Mouse (Mus musculus): ENCODE data around the gene Slc26a3. TPM values are rescaled to one million over a fixed set of nuclear protein-coding genes. Genes with fewer than 3 reads are reported as not detected.

The Slc26a3 gene
- total RNA-seq (2014; rRNA removed), result 0.18 TPM in 1 of 2 replicates, not detected in the other
- 0.05 and 0.08 TPM in 2 replicates for polyA plus RNA-seq (2015; fragmentation: Nextera tagmentation; extraction: Ambion mirVana)

GRCm38 (mm10) chr12:31390571-31390970 lies at the start of gene Slc26a3:
Gene Slc26a3, plus strand, starts transcription at chr12:31390871.
- Histone ChIP-seq H3K4me2 (ENCODE audit: low read depth, low read length) (no peak within 1 kb of the TSS), H3K4me1 (ENCODE audit: insufficient read depth, low read length) (no peaks in the 10 kb centered on the region), H3K27me3 (ENCODE audit: insufficient read depth, low read length) (no peaks in the 10 kb centered on the region), H3K9me3 (ENCODE audit: low read length) (no peaks in the 10 kb centered on the region), H3K4me3 (ENCODE audit: low read length) (no peak within 1 kb of the TSS), H3K9ac (replicated peaks; ENCODE audit: low read length) (no peak within 1 kb of the TSS), H3K27ac (no peak within 1 kb of the TSS), H3K36me3 (ENCODE audit: insufficient read depth, low read length) (no peaks in the 10 kb centered on the region)
- ATAC-seq (no peak), DNase-seq (ENCODE audit: low spot score) (no peak)
- TF ChIP-seq CTCF (IDR thresholded peaks at IDR 0.05; ENCODE audit: low read depth), result no peak
- WGBS, result 77% methylated on average over 3 of the region's 3 CpGs

- H3K27ac ChIP-seq, result peak overlapping the region; percentile 82; the same call in 1 of the 2 replicates
- peak overlapping the region; percentile 100 for H3K4me3 ChIP-seq (ENCODE audit: low read length)
- no peaks in the 10 kb centered on the region for H3K9me3 ChIP-seq (ENCODE audit: low read length)
- no peaks in the 10 kb centered on the region for H3K27me3 ChIP-seq (ENCODE audit: insufficient read depth, low read length)
- 0 out of 2 replicates have a peak, but pooled peaks cover 4% of the 10 kb centered on the region for H3K36me3 ChIP-seq (ENCODE audit: insufficient read depth, low read length)
- H3K4me2 ChIP-seq (ENCODE audit: low read depth, low read length), result peak overlapping the region; percentile 89
- DNase-seq (ENCODE audit: low spot score), result no peak
- no peak for TF ChIP-seq CTCF (IDR thresholded peaks at IDR 0.05; ENCODE audit: low read depth)
- H3K9ac ChIP-seq (replicated peaks; ENCODE audit: low read length), result peak overlapping the region; percentile 92
- ATAC-seq, result no peak
- H3K4me1 ChIP-seq (ENCODE audit: insufficient read depth, low read length), result no peaks in the 10 kb centered on the region; the same call in 1 of the 2 replicates
- WGBS, result 31% methylated on average over 15 of the region's 15 CpGs
Observed at GRCm38 (mm10) chr12:31350191-31350943, 40.3 kb upstream of the Slc26a3 start.

GRCm38 (mm10) chr12:31350944-31351928 lies 39.4 kb upstream of the Slc26a3 start, which contains the start of gene Dld:
Gene Dld, minus strand, starts transcription at chr12:31351453.
- no peaks in the 10 kb centered on the region for H3K9me3 ChIP-seq (ENCODE audit: low read length)
- peak within 1 kb of the TSS; percentile 82 for H3K27ac ChIP-seq
- peak; percentile 30; the same call in 1 of the 2 replicates for TF ChIP-seq CTCF (IDR thresholded peaks at IDR 0.05; ENCODE audit: low read depth)
- 6% methylated on average over 57 of the region's 66 CpGs for WGBS
- H3K4me1 ChIP-seq (ENCODE audit: insufficient read depth, low read length), result no peaks in the 10 kb centered on the region; the same call in 1 of the 2 replicates
- ATAC-seq (peak; percentile 100), DNase-seq (ENCODE audit: low spot score) (peak; percentile 98)
- no peaks in the 10 kb centered on the region for H3K27me3 ChIP-seq (ENCODE audit: insufficient read depth, low read length)
- peak within 1 kb of the TSS; percentile 100 for H3K4me3 ChIP-seq (ENCODE audit: low read length)
- 0 out of 2 replicates have a peak, but pooled peaks cover 4% of the 10 kb centered on the region for H3K36me3 ChIP-seq (ENCODE audit: insufficient read depth, low read length)
- H3K4me2 ChIP-seq (ENCODE audit: low read depth, low read length), result peak within 1 kb of the TSS; percentile 89
- peak within 1 kb of the TSS; percentile 92 for H3K9ac ChIP-seq (replicated peaks; ENCODE audit: low read length)

- ATAC-seq, result no peak
- no peaks in the 10 kb centered on the region for H3K36me3 ChIP-seq (ENCODE audit: insufficient read depth, low read length)
- no peaks in the 10 kb centered on the region for H3K9me3 ChIP-seq (ENCODE audit: low read length)
- no peaks in the 10 kb centered on the region for H3K27me3 ChIP-seq (ENCODE audit: insufficient read depth, low read length)
- TF ChIP-seq CTCF (IDR thresholded peaks at IDR 0.05; ENCODE audit: low read depth), result no peak
- 41% methylated on average over 3 of the region's 3 CpGs for WGBS
- no peak overlapping the region for H3K4me2 ChIP-seq (ENCODE audit: low read depth, low read length)
- no peak overlapping the region for H3K9ac ChIP-seq (replicated peaks; ENCODE audit: low read length)
- H3K4me3 ChIP-seq (ENCODE audit: low read length), result no peak overlapping the region
- H3K4me1 ChIP-seq (ENCODE audit: insufficient read depth, low read length), result no peaks in the 10 kb centered on the region
- no peak overlapping the region for H3K27ac ChIP-seq
- no peak for DNase-seq (ENCODE audit: low spot score)
Observed at GRCm38 (mm10) chr12:31366428-31366827, 24.2 kb upstream of the Slc26a3 start.

- Histone ChIP-seq H3K36me3 (ENCODE audit: insufficient read depth, low read length) (no peaks in the 10 kb centered on the region), H3K4me1 (ENCODE audit: insufficient read depth, low read length) (no peaks in the 10 kb centered on the region), H3K27ac (no peak overlapping the region), H3K9me3 (ENCODE audit: low read length) (no peaks in the 10 kb centered on the region), H3K4me2 (ENCODE audit: low read depth, low read length) (no peak overlapping the region), H3K9ac (replicated peaks; ENCODE audit: low read length) (no peak overlapping the region), H3K4me3 (ENCODE audit: low read length) (no peak overlapping the region), H3K27me3 (ENCODE audit: insufficient read depth, low read length) (no peaks in the 10 kb centered on the region)
- ATAC-seq (no peak), DNase-seq (ENCODE audit: low spot score) (no peak)
- 87% methylated on average over 5 of the region's 5 CpGs for WGBS
- no peak for TF ChIP-seq CTCF (IDR thresholded peaks at IDR 0.05; ENCODE audit: low read depth)
Observed at GRCm38 (mm10) chr12:31367721-31368120, 22.9 kb upstream of the Slc26a3 start.

- WGBS, result 90% methylated on average over 1 of the region's 1 CpGs
- DNase-seq (ENCODE audit: low spot score) (no peak), ATAC-seq (no peak)
- no peak for TF ChIP-seq CTCF (IDR thresholded peaks at IDR 0.05; ENCODE audit: low read depth)
- Histone ChIP-seq H3K36me3 (ENCODE audit: insufficient read depth, low read length) (no peaks in the 10 kb centered on the region), H3K27ac (no peak overlapping the region), H3K9me3 (ENCODE audit: low read length) (no peaks in the 10 kb centered on the region), H3K4me2 (ENCODE audit: low read depth, low read length) (no peak overlapping the region), H3K9ac (replicated peaks; ENCODE audit: low read length) (no peak overlapping the region), H3K27me3 (ENCODE audit: insufficient read depth, low read length) (no peaks in the 10 kb centered on the region), H3K4me3 (ENCODE audit: low read length) (no peak overlapping the region), H3K4me1 (ENCODE audit: insufficient read depth, low read length) (no peaks in the 10 kb centered on the region)
Observed at GRCm38 (mm10) chr12:31369118-31369517, 21.6 kb upstream of the Slc26a3 start.

All from hindbrain, postnatal 0 days (tissue).